Mouse (Mus musculus) left cerebral cortex, adult 8-10 months (tissue): Measurements from ENCODE around the gene Nfkbie. TPM values are rescaled to one million over a fixed set of nuclear protein-coding genes. Genes with fewer than 3 reads are reported as not detected.

Experiments
- DNase-seq, 2 experiments: peaks; one replicate each; pipeline ENCODE4 v3.0.0; 2022; ENCODE audit warnings: low spot score in 2 of 2
- total RNA-seq, 4 experiments: library from RNA; stranded (reverse); gene quantifications; 2 replicates each; pipeline ENCODE4 v1.2.4; 2022

Gene Nfkbie
- total RNA-seq, 4 experiments from 2014 or later: 2.1 to 3.2 (median 2.5) TPM

DNA sequence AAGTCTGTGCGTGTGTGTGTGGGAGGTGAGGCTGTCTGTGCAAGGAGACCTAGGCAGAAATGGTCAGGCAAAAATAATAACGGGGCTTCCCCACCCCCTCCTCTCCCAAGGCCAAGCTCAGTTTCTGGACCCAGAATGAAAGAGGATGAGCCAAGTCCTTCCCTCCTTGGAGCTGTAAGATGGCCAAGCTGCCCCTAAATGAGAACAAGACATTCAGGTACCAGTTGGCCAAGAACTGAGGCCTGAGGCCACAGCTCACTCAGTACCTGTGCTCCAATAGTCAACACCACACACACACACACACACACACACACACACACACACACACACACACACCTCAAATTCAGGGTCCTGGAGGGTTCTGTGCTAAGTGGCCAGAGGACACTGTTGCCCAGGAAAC, 12.8 kb upstream of the Nfkbie start:
- DNase-seq: no peak

GRCm38 (mm10) chr17:45543115-45543514, 12.4 kb upstream of the Nfkbie start:
- DNase-seq: no peak

GRCm38 (mm10) chr17:45544001-45544872, 11.3 kb upstream of the Nfkbie start:
- DNase-seq: no peak

DNA sequence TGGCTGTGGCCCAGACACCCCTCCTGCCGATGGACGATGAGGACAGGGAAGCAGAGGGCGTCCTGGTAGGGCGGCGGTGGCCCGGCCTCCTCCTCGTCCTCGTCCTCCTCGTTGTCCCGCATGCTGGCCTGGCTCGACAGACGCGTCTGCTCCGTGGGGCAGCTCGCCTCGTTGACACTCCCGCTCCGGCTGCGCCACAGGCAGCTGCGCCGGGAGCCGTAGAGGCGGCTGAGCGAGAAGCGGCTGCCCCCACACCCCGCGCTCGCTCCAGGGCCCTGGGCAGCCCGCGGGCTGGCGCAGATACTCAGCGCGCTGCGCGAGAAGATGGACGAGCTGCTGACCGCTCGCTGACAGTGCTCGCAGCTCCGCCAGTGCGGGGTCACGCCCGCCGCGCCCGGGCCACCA, 10.6 kb upstream of the Nfkbie start:
- DNase-seq: no peak

DNA sequence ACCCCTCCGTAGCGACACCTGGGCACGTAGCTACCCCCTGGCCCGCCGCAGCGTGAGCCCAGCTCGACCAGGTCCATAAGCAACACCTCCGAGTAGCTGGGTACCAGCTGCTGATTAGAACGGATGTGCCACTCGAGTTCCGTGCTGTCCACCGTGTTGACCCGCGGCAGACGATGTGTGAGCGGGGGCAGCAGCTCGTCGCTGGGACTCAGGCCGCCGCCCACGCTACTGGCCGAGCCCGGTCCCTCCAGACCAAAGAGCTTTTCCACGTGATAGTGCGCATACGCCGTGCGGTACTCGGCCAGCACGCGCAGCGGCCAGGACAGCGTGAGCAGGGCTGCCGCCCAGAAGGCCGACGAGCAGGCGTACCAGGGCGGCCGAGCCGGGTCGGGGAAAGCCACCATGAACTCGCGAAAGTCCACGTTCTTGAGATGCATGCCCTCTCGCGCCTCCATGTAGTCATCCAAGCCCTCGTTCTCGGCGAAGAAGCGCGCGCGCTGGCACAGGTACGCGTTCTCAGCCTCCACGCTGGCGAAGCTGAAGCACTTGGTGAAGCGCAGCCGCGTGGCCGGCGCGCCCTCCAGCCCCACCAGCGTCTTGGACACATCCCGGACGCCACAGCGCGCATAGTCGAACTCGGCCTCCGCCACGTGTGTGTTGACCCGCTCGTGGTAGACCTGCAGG, 10.1 kb upstream of the Nfkbie start:
- no peak for DNase-seq

DNA sequence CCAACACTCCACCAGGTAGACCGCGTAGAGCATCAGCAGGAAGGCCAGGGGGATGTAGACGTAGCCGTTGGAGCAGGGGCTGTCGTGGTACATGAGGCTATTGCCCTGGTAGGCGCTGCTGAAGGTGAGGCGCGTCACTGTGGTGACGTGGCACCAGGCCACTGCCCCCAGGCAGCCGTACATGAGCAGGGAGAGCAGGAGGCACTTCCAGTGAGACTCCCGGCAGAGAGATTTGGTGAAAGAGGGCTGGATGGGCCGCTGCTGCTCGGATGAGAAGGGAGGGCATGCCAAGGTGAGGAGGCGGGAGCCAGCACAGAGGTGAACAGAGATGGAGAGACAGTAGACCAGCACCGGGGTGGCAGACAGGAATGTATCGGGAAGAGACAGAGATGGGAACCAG, 8.6 kb upstream of the Nfkbie start:
- no peak for DNase-seq

DNA sequence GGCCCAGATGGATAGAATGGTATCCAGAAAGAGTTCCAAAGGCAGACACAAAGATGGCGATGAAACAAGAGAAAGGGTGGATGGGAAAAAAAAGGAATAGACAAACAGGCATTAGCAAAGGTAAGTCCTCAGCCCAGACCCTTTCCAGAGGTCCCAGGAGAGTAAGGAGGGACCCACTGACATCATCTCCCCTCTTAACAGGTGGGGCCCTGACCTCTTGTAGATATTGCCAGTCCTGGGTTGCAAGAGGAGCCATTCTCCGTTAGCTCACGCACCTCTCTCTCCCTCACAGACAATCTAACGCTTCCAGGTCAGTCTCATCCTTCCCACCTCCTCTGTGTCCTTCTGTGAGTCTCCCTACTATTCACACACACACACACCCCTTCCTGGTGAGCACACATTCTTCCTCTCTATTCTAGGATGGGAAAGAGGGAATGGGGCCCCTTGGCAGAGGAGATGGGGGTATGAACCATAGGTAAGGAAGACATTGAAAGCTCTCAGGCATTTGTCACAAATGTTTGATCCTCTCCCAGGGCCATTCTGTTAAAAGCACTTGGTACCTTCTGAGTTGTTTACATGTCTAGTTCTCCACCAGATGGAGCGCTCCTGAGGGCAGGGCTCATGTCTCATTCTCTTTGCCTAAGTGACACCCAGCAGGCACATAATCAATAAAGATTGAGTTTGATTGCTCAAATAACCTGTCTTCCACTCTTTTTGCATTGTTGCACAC, 7.9 kb upstream of the Nfkbie start:
- no peak for DNase-seq

DNA sequence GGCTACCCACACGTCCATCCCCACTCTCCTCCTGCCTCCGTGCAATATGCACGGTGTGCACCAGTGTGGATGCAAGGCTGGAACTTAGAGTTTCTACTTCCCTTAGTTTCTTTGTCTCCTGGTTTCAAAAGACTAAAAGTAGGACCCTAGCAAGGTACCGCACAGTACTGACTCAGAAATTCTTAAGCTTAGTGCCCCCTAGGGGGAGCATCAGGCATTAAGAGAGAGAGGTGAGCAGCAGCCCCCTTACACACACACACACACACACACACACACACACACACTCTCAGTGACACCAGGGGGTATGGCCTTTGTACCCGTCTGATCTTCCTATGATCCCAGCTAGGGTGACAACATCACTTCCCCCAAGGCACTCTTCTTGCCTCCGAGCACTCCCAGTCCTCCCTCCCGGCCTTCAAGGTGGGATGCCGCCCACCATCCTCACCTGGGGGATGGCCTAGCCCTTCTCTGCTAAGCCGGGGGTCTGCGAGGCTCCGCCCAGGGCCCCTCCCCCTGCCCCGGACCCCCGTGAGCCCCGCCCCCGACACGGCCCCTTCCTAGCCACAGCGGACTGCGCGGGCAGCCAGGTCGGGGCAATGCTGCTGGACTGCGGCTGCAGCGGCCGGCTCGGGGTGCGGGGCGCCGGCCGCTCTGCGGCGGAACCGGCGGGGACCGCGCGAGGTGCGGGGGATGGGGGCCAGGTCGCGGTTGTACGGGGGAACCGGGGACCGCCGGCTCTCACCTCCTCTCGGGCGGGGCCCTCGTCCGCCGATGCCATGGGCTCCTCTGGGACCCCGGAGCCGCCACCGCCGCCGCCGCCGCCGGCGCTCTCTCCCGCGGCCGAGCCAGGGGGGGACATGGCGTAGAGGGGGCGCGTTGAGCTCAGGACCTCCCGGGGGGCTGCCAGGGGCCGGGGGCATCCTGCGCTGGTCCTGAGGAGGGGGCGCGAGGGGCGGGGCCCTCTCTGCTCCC, 6.7 kb upstream of the Nfkbie start:
- DNase-seq: peak in 1 of 2 experiments; percentile 68

DNA sequence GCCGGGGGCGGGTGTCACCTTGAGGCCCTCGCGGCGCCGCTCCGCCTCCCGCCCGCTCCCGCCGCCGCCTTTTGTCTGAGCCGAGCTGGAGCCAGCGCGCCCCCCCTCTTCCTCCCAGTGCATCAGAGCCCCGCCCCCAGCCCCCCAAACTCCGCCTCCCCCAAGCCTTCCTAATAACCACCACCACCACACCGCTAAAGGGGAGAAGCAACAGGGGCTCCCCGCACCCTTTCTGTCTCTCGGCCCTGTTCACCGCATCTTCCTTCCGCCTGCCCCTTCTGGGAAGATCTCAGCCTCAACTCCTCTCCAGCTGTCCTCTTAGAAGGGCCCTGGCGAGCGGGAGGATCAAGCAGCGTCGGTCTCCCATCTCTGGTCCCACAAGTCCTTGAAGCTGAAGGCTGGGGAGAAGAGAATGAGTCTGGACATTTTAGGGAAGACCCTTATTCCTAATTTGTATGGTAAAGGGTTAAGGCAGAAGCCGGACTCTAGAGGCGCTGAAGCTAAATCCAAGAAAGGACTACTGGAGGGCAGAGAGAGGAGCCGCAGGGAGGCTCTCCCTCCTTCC, 5.8 kb upstream of the Nfkbie start, which contains the start of gene Tmem151b:
Gene Tmem151b (minus strand): TSS at position 61 of the 565 bp plus-strand sequence.
- peak in 1 of 2 experiments; percentile 56 for DNase-seq

DNA sequence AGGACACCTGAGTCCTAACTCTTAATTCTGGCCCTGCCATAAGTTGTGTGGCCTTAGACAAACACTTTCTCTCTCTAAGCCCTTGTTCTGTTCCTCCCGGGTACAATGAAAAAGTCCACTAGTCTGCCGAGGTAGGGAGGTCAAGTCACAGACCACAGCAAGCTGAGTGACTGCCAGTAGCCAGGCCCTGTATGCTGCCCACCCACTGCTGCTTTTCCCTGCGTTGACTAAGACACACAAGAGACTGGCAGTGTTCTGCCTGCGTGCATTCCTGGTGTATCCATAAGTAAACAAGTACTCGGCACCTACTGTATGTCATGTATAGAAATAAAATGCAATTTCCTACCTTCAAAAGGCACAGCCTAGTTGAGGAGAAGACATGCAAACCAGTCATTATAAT, 5.2 kb upstream of the Nfkbie start:
- DNase-seq: no peak

DNA sequence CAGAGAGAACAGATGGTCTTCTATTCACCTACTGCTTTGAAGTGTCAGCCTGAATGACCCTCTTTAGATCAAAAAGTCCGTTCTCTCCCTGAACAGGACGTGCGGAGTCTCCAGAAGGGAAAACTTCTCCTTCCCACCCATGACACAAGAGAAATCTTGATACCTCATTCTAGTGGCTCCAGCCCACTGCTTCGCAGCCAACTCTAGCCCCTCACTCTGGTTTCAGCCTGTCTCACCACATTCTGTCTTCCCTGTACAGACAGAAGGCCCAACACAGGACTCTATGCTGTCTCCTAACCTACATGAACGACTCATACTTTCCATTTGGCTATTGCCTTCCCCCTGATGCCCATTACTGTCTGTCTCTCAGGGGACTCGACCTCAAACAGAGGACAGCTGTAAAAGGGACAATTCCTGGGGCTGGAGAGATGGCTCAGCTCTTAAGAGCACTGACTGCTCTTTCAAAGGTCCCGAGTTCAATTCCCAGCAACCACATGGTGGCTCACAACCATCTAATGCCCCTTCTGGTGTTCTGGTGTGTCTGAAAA, 4.2 kb upstream of the Nfkbie start:
- no peak for DNase-seq

GRCm38 (mm10) chr17:45551816-45552451, 3.6 kb upstream of the Nfkbie start:
- peak in 1 of 2 experiments; percentile 56 for DNase-seq

DNA sequence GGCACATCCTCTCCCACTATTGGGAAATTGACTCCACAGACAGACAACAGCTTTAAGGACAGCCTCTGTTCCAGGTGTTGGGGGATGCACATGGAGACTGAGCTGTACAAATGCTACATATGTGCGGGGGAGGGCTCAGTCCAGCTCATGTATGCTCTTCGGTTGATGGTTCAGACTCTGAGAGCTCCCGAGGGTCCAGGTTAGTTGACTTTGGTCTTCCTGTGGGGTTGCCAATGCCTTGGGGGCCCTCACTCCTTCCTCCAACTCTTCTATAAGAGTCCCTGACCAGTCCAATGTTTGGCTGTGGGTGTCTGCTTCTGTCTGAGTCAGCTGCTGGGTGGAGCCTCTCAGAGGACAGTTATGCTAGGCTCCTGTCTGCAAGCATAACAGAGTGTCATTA, 2.4 kb upstream of the Nfkbie start:
- no peak for DNase-seq

GRCm38 (mm10) chr17:45554420-45554819, 1.1 kb upstream of the Nfkbie start:
- no peak for DNase-seq

- DNase-seq: no peak
Observed at GRCm38 (mm10) chr17:45556107-45556489, 595 bp downstream of the Nfkbie start.

DNA sequence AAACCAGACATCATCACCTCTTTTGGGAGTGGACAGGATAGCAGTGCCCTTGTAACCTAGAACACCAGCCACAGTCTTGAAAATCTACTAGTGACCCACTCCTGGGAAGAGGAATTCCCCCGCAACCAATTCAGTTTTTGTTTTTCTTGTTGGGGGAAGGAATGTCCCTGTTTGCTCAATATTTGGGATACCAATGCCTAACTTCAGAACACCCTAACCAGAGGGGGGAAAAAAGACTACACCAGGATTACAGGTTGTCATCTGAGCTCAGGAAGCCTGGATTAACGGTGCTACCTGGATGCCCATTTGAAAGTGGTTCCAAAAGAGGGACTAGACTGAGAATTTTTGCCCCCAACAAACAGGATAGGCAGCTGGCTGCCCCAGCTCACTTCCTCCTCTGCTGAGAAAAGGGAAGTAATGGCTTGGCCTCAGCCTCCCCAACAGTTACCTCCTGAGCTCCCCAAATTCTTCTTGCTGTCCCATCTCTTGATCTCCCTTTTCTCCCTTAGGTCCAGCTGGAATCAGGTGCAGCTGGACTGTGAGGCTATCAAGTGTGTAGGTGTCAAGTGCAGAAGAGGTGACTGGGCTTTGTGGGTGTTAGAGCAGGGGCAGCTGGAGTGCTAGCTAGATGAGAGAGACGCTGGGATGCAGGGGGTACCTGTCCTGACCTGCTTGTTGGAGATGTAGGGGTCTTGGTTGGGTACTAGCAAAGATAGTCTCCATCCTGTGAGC, 1.2 kb downstream of the Nfkbie start:
- no peak for DNase-seq

DNA sequence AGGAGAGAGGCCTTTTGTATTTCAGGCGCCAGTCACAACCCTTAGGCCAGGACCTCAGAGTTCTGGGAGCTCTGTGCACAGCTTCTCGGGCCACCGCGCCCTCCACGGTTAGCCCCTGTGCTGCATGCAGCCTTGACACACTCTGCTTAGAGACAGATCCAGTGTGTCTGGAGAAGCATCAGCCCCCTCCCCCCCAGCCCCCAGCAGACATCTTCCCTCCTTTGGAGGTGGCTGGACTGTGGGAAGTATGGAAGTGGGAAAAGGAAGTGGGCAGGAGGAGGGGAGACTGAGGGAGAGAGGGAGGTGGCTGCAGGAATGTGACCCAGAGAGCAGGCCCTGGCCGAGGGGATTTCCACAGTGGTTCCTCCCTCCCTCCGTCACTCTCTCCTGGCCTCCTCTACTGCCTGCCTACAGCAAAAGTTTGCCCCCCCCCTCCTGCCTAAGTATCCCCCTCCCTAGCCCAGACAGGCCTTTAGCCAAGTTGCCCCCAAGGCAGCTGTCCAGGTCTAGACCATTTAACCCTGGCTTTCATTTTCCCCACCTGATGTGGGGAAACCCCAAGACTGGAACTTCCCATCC, 1.8 kb downstream of the Nfkbie start:
- DNase-seq: no peak

DNA sequence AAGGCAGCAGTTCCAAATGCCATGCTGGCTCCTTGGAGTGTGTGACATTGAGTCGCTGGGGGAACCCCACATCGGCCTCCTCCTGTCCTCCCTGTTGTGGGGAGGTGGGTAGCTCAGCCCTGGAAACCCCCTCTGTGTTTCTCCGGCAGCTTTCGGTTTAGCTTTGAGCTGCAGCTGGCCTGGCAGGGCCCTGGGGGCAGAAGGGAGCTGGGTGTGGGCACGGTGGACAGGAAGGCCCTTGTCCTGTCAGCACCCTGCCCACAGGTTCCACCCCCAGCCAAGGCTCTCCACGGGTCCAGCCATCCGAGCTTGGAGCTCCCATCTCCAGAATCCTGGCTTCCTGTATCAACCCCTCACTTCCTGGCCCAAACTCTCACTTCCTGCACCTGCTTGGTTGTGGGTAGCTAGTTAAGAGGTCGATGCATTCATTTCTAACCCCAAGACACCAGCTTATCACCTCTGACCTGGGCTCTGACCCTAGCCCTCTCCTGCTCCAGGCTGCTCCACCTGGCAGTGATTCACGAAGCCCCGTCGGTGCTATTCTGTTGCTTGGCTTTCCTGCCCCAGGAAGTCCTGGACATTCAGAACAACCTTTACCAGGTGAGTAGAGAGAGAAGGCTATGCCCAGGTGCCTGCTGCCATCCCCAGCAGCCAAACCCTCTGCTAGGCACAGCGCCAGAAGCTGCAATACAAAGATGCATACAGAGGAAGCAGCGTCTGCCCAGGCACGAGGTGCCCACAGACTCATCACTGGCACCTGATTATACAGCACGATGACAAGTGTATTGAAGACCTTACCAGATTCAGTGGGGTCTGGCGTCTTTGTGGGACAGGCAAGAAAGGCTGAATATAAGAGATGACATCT, 2.7 kb downstream of the Nfkbie start:
- no peak for DNase-seq
